Mouse (Mus musculus) CD8-positive naive resting alpha-beta T cell, adult 2 months (primary cell): ENCODE measurements around the gene Mtnr1a.

Experiments used
- DNase-seq, 2 experiments: peaks; one replicate each; pipeline ENCODE4 v3.0.0; 2022; ENCODE audit warnings: low read depth in 2 of 2, low spot score in 2 of 2

Mtnr1a gene

DNA sequence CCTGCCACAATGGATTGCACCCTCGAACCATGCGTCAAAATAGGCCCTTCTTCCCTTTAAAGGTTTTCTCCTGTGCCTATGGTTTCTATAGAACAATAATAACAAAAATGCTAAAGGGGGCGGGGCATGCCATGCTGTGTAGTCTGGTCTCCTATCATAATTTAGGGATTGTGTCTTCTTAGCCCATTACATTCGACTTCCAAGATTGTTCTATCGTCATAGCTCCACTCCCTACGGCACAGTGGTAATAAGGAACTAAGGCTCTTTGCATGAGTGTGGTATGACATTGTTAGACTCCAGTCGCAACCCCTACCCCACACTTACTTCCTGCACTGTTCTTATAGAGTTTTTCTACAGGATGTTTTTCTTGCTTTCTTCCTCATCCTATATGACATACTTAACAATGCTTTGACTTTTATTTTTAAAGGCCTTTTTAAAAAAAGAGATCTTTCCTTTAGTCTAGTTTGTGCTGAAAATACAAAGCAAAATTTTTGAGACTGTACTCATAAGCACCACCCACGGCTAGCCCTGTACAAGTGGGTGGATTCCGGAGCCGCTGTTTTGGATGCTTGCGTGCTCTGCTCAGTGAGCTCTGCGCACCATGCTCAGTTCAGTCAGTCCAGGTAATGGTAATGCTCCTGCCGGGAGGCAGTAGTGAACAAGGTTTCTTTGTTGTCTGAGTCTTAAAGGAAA is 40.6 kb downstream of the Mtnr1a start:
- DNase-seq: no peak

DNA sequence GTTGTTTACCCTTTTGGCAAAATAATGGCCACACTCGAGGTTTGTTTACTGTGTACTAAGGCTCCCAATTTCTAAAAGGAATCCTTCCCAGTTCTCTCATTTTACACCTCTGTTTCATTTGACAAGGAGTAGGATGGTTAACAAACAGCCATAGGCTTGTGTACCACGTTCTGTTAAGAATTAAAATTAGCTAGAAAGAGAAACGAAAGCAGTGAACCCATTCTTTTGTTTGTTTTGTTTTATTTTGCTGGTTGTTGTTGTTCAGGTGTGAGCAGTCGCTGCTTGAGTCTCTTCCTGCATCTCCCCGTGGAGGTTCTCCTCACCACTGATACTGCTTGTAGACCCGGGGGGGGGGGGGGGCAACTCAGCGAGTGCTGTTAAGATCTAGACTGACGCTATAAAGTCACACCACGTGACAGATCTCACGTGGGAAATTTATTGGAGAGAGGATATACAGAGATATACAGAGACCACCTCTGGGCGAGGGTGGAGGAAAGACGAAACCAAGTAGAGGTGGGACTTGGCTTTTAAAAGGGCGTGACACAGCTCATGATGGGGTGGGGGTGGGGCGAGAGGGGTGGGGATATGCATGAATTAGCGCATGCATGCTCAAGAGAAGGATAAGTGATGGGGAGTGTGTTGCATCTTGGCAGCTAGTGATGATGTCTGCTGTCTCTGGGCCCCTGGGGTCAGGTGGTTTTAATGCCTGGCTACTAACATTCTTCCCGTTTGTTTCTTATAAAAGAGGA is 41.3 kb downstream of the Mtnr1a start:
- DNase-seq: no peak

DNA sequence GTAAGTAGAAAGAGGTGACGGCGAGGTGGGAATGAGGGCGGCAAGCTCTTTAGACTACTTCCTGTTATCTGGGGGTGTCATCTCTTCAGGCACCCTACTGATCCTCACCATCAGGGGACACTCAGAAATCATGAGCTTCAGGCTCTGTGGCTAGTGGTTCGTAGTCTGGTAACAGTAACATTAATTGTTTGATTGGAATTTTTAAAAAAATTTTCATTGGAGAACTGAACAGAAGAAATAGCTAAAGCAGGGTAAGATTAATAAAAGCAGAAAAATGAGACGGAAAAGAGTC is 41.8 kb downstream of the Mtnr1a start:
- no peak for DNase-seq

DNA sequence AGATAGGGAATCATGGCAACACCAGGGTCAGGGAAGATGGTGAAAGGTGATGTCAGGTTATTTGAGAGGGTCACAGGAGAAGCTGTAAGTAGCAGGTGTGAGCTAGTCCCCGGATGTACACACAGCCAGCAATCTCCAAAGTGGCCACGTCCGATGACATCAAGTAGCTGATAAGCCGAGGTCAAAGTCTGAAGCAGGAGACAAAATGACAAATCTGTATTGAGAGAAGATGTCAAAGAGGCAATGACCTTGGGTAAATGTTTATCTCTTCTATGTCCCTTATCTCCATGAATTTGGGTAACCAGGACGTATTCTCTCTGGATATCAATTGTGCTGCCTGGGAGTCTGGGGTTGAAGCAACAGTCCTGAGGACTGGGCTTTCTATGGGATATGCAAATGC is 42.9 kb downstream of the Mtnr1a start:
- no peak for DNase-seq

DNA sequence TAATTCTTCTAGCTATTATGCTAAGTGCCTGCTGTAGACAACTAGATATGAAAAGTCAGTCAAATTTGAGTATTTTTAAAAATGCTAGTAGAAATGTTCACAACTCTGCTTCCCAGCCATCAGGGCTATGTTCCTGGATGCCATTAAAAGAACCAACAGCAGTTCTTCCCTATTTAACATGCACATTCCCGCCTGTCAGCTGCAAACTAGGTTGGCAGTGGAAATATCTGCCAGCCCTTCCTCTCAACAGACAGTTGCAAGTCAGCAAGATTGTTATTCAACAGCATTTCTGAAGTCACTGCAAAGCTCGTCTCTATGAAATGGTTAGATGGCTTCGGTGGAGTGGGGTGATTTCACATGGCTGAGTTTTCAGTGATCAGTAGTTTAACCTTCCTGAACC is 48.7 kb downstream of the Mtnr1a start:
- no peak for DNase-seq

DNA sequence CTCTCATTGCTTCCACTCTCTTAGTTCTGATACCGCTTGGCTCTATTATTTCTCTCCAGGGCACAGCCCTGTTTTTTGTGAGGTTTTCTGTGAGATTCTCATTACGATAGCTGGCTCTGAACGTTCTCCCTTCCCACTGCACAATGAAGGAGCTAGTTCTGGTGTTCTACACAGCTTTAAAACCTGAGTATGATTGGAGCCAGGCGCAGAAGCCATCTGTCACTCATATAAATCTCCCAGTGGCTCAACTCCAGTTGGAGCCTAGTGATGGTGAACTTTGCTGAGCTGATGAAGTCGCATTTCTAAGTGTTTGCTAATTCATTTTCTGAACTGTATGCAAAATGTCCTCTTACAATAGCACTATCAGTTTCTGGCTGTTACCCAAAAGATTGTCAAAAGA is 56.7 kb downstream of the Mtnr1a start:
- no peak for DNase-seq
